ENCODE assay signal across 25 mouse cellular contexts in the genomic region with DNA sequence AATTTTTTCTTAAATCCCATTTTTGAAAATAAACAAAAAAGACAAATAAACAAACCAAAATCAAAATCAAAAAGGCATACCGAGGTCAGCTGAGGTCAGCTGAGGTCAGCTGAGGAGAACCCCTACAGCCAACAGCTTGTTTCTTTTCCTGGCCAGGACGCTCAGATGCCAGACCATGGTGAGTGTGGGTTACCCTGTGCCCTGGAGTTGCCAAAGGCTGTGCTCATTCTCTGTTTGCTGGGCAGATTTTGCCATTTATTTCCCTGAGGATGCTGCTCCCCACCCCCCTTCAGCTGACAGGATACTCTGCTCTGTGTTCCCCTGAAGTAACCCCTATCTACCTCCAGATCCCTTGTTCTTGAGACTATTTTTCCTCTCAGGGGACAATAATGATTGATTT. TPM values are rescaled to one million over a fixed set of nuclear protein-coding genes. Genes with fewer than 3 reads are reported as not detected.
"Had no signal": no experiment of that assay in that cellular context is flagged by ENCODE, and none has a peak within 500 bp of the region (broad histone marks: within the 10 kb centered on the region; RNA-seq: fewer than 3 reads in every experiment).

No protein-coding gene starts in this region.

- H3K27ac ChIP-seq: kidney, embryonic 15.5 days; left cerebral cortex, adult 2 months; liver, embryonic 13.5 days; neural tube, embryonic 12.5 days; neural tube, embryonic 15.5 days; stomach, embryonic 15.5 days had no signal

- H3K4me3 ChIP-seq: kidney, embryonic 15.5 days; left cerebral cortex, adult 2 months; liver, embryonic 13.5 days; neural tube, embryonic 12.5 days; neural tube, embryonic 15.5 days; stomach, embryonic 15.5 days had no signal

- DNase-seq: kidney, postnatal 10 days; kidney, postnatal 36 days; layer of hippocampus, postnatal 36 days; liver, embryonic 13.5 days; lung, adult 2 months; lung, postnatal 14 days; lung, postnatal 4 days; midbrain, embryonic 14.5 days; right cerebral cortex, adult 18-20 months; right cerebral cortex, postnatal 14 days; right cerebral cortex, postnatal 4 days; spleen, adult 18-20 months; thymus, postnatal 25 days had no signal

RNA-seq across cellular contexts. Expression of a gene that starts 35.5 kb away (rescaled TPM):
- total RNA-seq: layer of hippocampus, adult 8-10 months; layer of hippocampus, postnatal 10 days; layer of hippocampus, postnatal 36 days; left cerebral cortex, adult 2 months; left cerebral cortex, postnatal 10 days; left cerebral cortex, postnatal 36 days; megakaryocyte progenitor cell, adult 5-6 weeks; megakaryocyte-erythroid progenitor cell, adult 5-6 weeks; midbrain, postnatal 0 days had no signal
